Mouse (Mus musculus): ENCODE results near the gene 1700024G13Rik.

DNA sequence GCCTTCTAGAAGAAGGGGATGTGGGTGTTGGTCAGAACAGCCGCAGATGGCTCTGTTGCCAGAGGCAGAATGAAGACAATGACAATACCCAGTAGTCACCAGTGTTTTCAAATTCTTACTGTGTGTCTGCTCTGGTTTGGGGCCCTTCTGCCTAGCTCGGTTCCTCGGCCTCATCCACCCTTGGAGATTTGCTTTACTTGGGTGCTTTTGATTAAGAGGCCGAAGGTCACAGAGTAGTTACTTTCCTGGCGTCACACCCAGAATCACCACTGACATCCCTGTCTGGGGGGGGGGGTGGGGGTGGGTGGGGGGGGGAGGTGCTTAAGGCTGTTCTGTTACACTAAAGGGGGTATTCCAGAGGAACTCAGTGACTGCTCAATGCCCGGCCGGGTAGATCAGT lies 23.8 kb downstream of the 1700024G13Rik start:
- TF ChIP-seq POLR2A (IDR thresholded peaks at IDR 0.05; ENCODE audit: low read depth, low read length) (no peak), CTCF (IDR thresholded peaks at IDR 0.05; ENCODE audit: extremely low read depth, insufficient read depth, insufficient read length, insufficient replicate concordance) (no peak)

Data from spleen, adult 2 months (tissue).